Mouse (Mus musculus): Measurements from ENCODE around the gene Olfr1493-ps1. TPM values are rescaled to one million over a fixed set of nuclear protein-coding genes. Genes with fewer than 3 reads are reported as not detected.

Olfr1493-ps1 gene
- not detected in 2 replicates for total RNA-seq (2021)
- long read RNA-seq, result 0 reads

GRCm38 (mm10) chr19:13722978-13723377, at the start of gene Olfr1493-ps1:
Gene Olfr1493-ps1 (plus strand): TSS chr19:13723278.
- DNase-seq, result no peak

DNA sequence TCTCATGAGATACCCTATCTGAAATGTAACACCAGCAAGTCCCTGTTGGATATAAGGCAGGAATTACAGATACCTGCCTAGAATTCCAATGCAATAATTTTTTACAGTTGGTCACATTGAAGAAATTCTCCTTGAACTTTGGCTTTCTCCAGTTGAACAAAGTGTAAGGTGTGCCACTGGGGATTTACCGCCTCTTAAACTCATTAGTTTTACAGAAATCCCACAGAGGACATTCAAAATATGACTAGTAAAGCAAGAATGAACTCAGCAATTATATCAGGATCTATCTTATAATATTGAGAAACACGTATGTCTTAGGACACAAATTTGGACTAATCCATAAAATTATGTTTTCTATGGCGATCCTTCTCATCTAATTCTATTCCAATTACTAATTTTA, 26.1 kb upstream of the Olfr1493-ps1 start, which contains the start of gene Olfr1491:
Gene Olfr1491 (plus strand): TSS at position 301 of the 400 bp plus-strand sequence.
- no peak for DNase-seq

DNA sequence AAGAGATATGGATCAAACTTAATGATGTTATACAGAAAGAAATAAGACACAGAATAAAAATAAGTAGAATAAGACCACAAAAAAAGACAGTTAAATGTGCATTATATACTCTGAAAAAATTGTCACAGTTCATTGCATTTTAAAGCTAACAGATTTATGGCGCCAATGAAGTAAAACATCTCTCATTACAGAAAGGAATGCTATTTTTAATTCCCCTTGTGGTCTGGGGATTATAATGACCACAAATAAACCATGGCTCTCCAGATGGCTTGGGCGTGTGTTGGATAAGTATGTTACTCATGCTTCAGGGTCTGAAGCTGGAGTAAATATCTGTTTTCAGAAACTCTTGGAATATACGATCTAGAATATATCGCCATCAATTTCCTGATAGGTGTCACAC, 16.4 kb downstream of the Olfr1493-ps1 start, which contains the start of gene Olfr1494:
Gene Olfr1494 (plus strand): TSS at position 301 of the 400 bp plus-strand sequence.
- DNase-seq, result no peak

GRCm38 (mm10) chr19:13749366-13749765, 26.3 kb downstream of the Olfr1493-ps1 start:
- no peak for DNase-seq

DNA sequence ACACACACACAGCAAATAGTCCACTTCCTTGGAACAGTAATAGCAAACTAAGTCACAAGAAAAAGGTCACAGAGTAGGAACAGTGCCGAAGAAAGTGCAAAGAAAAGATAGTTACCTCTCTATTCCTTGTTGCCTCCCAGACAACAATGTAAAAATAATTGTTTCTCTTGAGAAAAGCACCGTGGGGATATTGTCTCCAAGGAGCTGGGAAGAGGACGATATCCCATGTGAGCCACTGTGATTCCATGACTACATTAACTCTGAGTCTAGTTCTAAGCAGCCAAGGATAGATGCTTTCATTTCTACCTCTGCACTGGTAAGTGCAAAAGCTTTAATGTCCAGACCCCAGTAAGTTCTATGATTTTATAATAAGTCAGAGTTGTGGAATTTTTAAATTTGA, 41.2 kb downstream of the Olfr1493-ps1 start, which contains the start of gene Olfr1495:
Gene Olfr1495 (plus strand): TSS at position 301 of the 400 bp plus-strand sequence.
- DNase-seq, result no peak

DNA sequence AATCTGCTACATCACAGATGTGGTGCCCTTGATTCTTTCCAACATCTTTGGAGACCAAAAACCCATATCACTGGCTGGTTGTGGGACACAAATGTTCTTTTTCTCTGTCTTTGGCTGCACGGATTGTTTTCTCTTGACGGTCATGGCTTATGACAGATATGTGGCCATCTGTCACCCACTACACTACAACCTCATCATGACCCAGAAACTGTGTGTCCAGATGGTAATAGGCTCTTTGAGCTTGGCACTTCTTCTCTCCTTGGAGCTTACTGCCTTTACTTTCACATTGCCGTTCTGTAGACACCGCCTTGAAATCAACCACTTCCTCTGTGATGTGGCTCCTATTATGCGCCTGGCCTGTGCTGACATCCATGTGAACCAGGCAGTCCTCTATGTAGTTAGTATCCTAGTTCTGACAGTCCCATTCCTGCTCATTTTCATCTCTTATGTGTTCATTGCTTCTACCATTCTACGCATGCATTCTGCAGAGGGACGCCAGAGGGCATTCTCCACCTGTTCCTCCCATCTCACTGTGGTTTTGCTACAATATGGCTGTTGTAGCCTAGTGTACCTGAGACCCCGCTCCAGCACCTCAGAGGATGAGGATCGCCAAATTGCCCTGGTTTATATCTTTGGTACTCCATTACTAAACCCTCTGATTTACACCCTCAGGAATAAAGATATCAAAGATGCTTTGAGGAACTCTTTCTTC, 45.6 kb downstream of the Olfr1493-ps1 start:
- DNase-seq, result no peak

DNA sequence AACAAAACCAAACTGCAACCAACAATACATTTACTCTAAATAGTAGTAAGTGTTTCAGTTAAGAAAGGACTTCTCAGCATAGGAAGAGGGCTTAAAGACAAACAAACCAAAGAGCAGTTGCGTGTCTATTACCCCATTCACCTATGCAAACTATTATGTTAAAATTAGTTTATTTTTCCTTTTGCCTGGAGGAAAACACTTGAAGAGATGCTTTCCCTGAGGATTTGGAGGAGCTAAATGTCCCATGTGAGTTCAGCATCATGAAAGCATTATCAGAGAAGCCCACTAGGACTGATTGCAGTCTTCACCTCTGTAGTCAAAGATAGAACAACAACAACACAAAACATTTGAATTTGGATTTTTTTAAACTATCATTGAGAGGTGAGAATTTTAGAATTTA, 54.5 kb downstream of the Olfr1493-ps1 start, which contains the start of gene Olfr1496:
Gene Olfr1496 (plus strand): TSS at position 301 of the 400 bp plus-strand sequence.
- no peak for DNase-seq

Other genes with a start within 250 kb of the Olfr1493-ps1 start
- gene Olfr1475, start 243.1 kb upstream of the Olfr1493-ps1 start, total RNA-seq (2021), result not detected in 2 replicates
- gene Olfr1477, start 222.7 kb upstream of the Olfr1493-ps1 start, total RNA-seq (2021), result not detected in 2 replicates
- gene Olfr1480, start 195.4 kb upstream of the Olfr1493-ps1 start, total RNA-seq (2021), result not detected in 2 replicates
- gene Olfr1484, start 139.8 kb upstream of the Olfr1493-ps1 start, total RNA-seq (2021), result not detected in 2 replicates
- gene Olfr1487, start 105.9 kb upstream of the Olfr1493-ps1 start, total RNA-seq (2021), result not detected in 2 replicates
- not detected in 2 replicates for gene Olfr1489, start 91.7 kb upstream of the Olfr1493-ps1 start, total RNA-seq (2021)
- gene Olfr1490, start 72.2 kb upstream of the Olfr1493-ps1 start, total RNA-seq (2021), result not detected in 2 replicates
- not detected in 2 replicates for gene Olfr1491, start 26.0 kb upstream of the Olfr1493-ps1 start, total RNA-seq (2021)
- gene Olfr1494, start 16.4 kb downstream of the Olfr1493-ps1 start, total RNA-seq (2021), result not detected in 2 replicates
- gene Olfr1495, start 41.3 kb downstream of the Olfr1493-ps1 start, total RNA-seq (2021), result not detected in 2 replicates
- gene Olfr1496, start 54.6 kb downstream of the Olfr1493-ps1 start, total RNA-seq (2021), result not detected in 2 replicates
- gene Olfr1497, start 74.9 kb downstream of the Olfr1493-ps1 start, total RNA-seq (2021), result not detected in 2 replicates
- not detected in 2 replicates for gene Olfr1499, start 96.2 kb downstream of the Olfr1493-ps1 start, total RNA-seq (2021)
- gene Olfr1500, start 107.2 kb downstream of the Olfr1493-ps1 start, total RNA-seq (2021), result not detected in 2 replicates
- gene Olfr1501, start 127.4 kb downstream of the Olfr1493-ps1 start, total RNA-seq (2021), result not detected in 2 replicates
- gene Olfr1502, start 138.5 kb downstream of the Olfr1493-ps1 start, total RNA-seq (2021), result not detected in 2 replicates
- not detected in 2 replicates for gene Olfr1504, start 174.7 kb downstream of the Olfr1493-ps1 start, total RNA-seq (2021)
- not detected in 2 replicates for gene Olfr1505, start 190.3 kb downstream of the Olfr1493-ps1 start, total RNA-seq (2021)

All from adrenal gland, postnatal 25 days (tissue).